Mouse (Mus musculus): ENCODE results near the gene BC017158. TPM values are rescaled to one million over a fixed set of nuclear protein-coding genes. Genes with fewer than 3 reads are reported as not detected.
A peak's percentile ranks its signal among the peaks of the same experiment; 100 is the strongest.

The BC017158 gene
- polyA plus RNA-seq, 1 experiment = 54.1 TPM

GRCm38 (mm10) chr7:128237927-128238778 is 59.8 kb downstream of the BC017158 start, which contains the start of gene 9130023H24Rik:
Gene 9130023H24Rik, minus strand, starts transcription at chr7:128238031.
- peak within 1 kb of the TSS; percentile 88 for H3K4me3 ChIP-seq (ENCODE audit: control insufficient read depth, insufficient read depth, low read length)
- H3K27me3 ChIP-seq (ENCODE audit: control insufficient read depth, insufficient read depth, low read length) = no peaks in the 10 kb centered on the region
- peaks cover 22% of the 10 kb centered on the region for H3K36me3 ChIP-seq (ENCODE audit: control insufficient read depth, insufficient read depth, low read length)
- peak; percentile 56; the same call in 1 of the 2 replicates for TF ChIP-seq CTCF (IDR thresholded peaks at IDR 0.05; ENCODE audit: borderline replicate concordance, control insufficient read depth, extremely low read depth, insufficient read depth, low read length, poor library complexity)
- peak; percentile 45 for TF ChIP-seq POLR2A (IDR thresholded peaks at IDR 0.05; ENCODE audit: control insufficient read depth, extremely low read depth, insufficient read depth, low read length, poor library complexity)
- DNase-seq = peak; percentile 100
- peak within 1 kb of the TSS; percentile 93 for H3K27ac ChIP-seq (ENCODE audit: control insufficient read depth, insufficient read depth, low read length)
- under 1% methylated on average over 72 of the region's 72 CpGs for WGBS
- peaks cover 9% of the 10 kb centered on the region for H3K4me1 ChIP-seq (replicated peaks; ENCODE audit: control insufficient read depth, insufficient read depth, low read length)

- peak overlapping the region; percentile 88 for H3K4me3 ChIP-seq (ENCODE audit: control insufficient read depth, insufficient read depth, low read length)
- no peak for DNase-seq
- H3K27ac ChIP-seq (ENCODE audit: control insufficient read depth, insufficient read depth, low read length) = peak overlapping the region; percentile 93
- H3K36me3 ChIP-seq (ENCODE audit: control insufficient read depth, insufficient read depth, low read length) = peaks cover 16% of the 10 kb centered on the region
- no peak for TF ChIP-seq CTCF (IDR thresholded peaks at IDR 0.05; ENCODE audit: borderline replicate concordance, control insufficient read depth, extremely low read depth, insufficient read depth, low read length, poor library complexity)
- no peak for TF ChIP-seq POLR2A (IDR thresholded peaks at IDR 0.05; ENCODE audit: control insufficient read depth, extremely low read depth, insufficient read depth, low read length, poor library complexity)
- H3K4me1 ChIP-seq (replicated peaks; ENCODE audit: control insufficient read depth, insufficient read depth, low read length) = peaks cover 9% of the 10 kb centered on the region
- under 1% methylated on average over 25 of the region's 25 CpGs for WGBS
- no peaks in the 10 kb centered on the region for H3K27me3 ChIP-seq (ENCODE audit: control insufficient read depth, insufficient read depth, low read length)
Measured at GRCm38 (mm10) chr7:128237593-128237926, 60.4 kb downstream of the BC017158 start.

- Histone ChIP-seq H3K36me3 (ENCODE audit: control insufficient read depth, insufficient read depth, low read length) (peaks cover 15% of the 10 kb centered on the region), H3K27me3 (ENCODE audit: control insufficient read depth, insufficient read depth, low read length) (no peaks in the 10 kb centered on the region), H3K4me1 (replicated peaks; ENCODE audit: control insufficient read depth, insufficient read depth, low read length) (peaks cover 9% of the 10 kb centered on the region), H3K4me3 (ENCODE audit: control insufficient read depth, insufficient read depth, low read length) (peak within 1 kb of the TSS; percentile 88), H3K27ac (ENCODE audit: control insufficient read depth, insufficient read depth, low read length) (peak within 1 kb of the TSS; percentile 93)
- TF ChIP-seq CTCF (IDR thresholded peaks at IDR 0.05; ENCODE audit: borderline replicate concordance, control insufficient read depth, extremely low read depth, insufficient read depth, low read length, poor library complexity) = peak; percentile 99
- TF ChIP-seq POLR2A (IDR thresholded peaks at IDR 0.05; ENCODE audit: control insufficient read depth, extremely low read depth, insufficient read depth, low read length, poor library complexity) = no peak
- DNase-seq = peak; percentile 81
- 23% methylated on average over 37 of the region's 37 CpGs for WGBS
Measured at GRCm38 (mm10) chr7:128236856-128237592, 60.9 kb downstream of the BC017158 start, which contains the start of gene Armc5. Gene Armc5, plus strand, starts transcription at chr7:128237342.

- peaks cover 12% of the 10 kb centered on the region for H3K36me3 ChIP-seq (ENCODE audit: control insufficient read depth, insufficient read depth, low read length)
- H3K4me3 ChIP-seq (ENCODE audit: control insufficient read depth, insufficient read depth, low read length) = no peak overlapping the region
Measured at GRCm38 (mm10) chr7:128236426-128236825, 61.5 kb downstream of the BC017158 start.

GRCm38 (mm10) chr7:128235481-128235880 is 62.5 kb downstream of the BC017158 start:
- no peak for DNase-seq
- H3K4me3 ChIP-seq (ENCODE audit: control insufficient read depth, insufficient read depth, low read length) = no peak overlapping the region
- H3K36me3 ChIP-seq (ENCODE audit: control insufficient read depth, insufficient read depth, low read length) = peaks cover 5% of the 10 kb centered on the region
- WGBS = 91% methylated on average over 1 of the region's 1 CpGs
- no peak overlapping the region for H3K27ac ChIP-seq (ENCODE audit: control insufficient read depth, insufficient read depth, low read length)
- H3K27me3 ChIP-seq (ENCODE audit: control insufficient read depth, insufficient read depth, low read length) = no peaks in the 10 kb centered on the region
- TF ChIP-seq POLR2A (IDR thresholded peaks at IDR 0.05; ENCODE audit: control insufficient read depth, extremely low read depth, insufficient read depth, low read length, poor library complexity) (no peak), CTCF (IDR thresholded peaks at IDR 0.05; ENCODE audit: borderline replicate concordance, control insufficient read depth, extremely low read depth, insufficient read depth, low read length, poor library complexity) (no peak)
- peaks cover 9% of the 10 kb centered on the region for H3K4me1 ChIP-seq (replicated peaks; ENCODE audit: control insufficient read depth, insufficient read depth, low read length)

More at GRCm38 (mm10) chr7:128236426-128236825, 61.5 kb downstream of the BC017158 start:
- 97% methylated on average over 13 of the region's 13 CpGs for WGBS
- Histone ChIP-seq H3K27me3 (ENCODE audit: control insufficient read depth, insufficient read depth, low read length) (no peaks in the 10 kb centered on the region), H3K4me1 (replicated peaks; ENCODE audit: control insufficient read depth, insufficient read depth, low read length) (peaks cover 9% of the 10 kb centered on the region), H3K27ac (ENCODE audit: control insufficient read depth, insufficient read depth, low read length) (no peak overlapping the region)
- TF ChIP-seq CTCF (IDR thresholded peaks at IDR 0.05; ENCODE audit: borderline replicate concordance, control insufficient read depth, extremely low read depth, insufficient read depth, low read length, poor library complexity) = no peak
- TF ChIP-seq POLR2A (IDR thresholded peaks at IDR 0.05; ENCODE audit: control insufficient read depth, extremely low read depth, insufficient read depth, low read length, poor library complexity) = no peak
- no peak for DNase-seq

- peaks cover 9% of the 10 kb centered on the region for H3K4me1 ChIP-seq (replicated peaks; ENCODE audit: control insufficient read depth, insufficient read depth, low read length)
- TF ChIP-seq POLR2A (IDR thresholded peaks at IDR 0.05; ENCODE audit: control insufficient read depth, extremely low read depth, insufficient read depth, low read length, poor library complexity) (no peak), CTCF (IDR thresholded peaks at IDR 0.05; ENCODE audit: borderline replicate concordance, control insufficient read depth, extremely low read depth, insufficient read depth, low read length, poor library complexity) (no peak)
- DNase-seq = no peak
- no peak overlapping the region for H3K27ac ChIP-seq (ENCODE audit: control insufficient read depth, insufficient read depth, low read length)
- no peaks in the 10 kb centered on the region for H3K27me3 ChIP-seq (ENCODE audit: control insufficient read depth, insufficient read depth, low read length)
- no peak overlapping the region for H3K4me3 ChIP-seq (ENCODE audit: control insufficient read depth, insufficient read depth, low read length)
- no peaks in the 10 kb centered on the region for H3K36me3 ChIP-seq (ENCODE audit: control insufficient read depth, insufficient read depth, low read length)
- WGBS = 84% methylated on average over 2 of the region's 2 CpGs
Measured at GRCm38 (mm10) chr7:128234796-128235195, 63.2 kb downstream of the BC017158 start.
